Mouse (Mus musculus): Measurements from ENCODE around the gene Rhobtb1. TPM values are rescaled to one million over a fixed set of nuclear protein-coding genes. Genes with fewer than 3 reads are reported as not detected.

The Rhobtb1 gene
- polyA plus RNA-seq, 1 experiment: 8.9 TPM

DNA sequence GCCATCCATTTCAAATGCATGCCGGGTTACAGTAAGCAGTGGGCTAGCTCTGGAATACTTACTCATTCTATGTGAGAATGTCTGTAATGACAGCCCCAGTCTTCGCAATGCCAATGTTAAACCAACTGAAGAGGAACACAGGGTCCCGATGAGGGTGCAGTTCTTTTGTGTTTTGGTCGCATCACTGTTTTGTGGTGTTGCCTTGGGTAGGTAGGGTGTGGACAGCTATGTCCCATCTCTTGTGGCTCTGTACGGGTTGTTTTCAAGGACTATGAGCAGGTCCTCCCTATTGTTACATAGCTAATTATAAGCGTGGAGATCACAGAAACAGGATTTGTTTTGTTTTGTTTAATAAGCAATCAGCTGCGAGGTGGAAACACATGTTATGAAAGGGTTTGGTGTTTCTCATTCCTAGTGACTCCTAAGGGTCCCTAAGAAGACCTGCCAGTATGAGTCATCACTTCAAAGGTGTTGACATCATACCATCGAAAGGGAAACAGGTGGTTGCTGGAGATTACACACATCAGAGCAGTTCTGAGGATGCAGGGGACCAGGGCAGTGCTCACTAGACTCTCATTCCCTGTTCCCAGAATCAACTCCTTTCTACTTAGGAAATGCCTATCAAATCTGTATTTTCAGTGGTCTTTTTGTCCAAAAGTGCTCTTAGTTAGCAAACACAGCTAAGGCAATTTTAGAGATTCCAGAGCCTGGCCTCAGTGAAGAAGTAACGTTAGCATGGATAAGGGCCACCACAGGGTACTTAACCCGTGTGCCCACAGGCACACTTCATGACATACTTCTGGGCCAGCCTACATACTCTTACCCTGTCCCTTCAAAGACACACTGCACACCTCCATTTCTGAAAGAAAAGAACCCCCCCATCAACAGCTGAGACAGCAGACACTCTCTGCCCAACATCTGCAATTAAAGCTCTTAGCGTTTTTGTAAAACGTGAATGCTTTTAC, 124.9 kb downstream of the Rhobtb1 start:
- no peak overlapping the region for H3K27ac ChIP-seq (ENCODE audit: insufficient read depth, low read length)
- H3K4me3 ChIP-seq (ENCODE audit: insufficient read depth, low read length): no peak overlapping the region
- TF ChIP-seq CTCF (IDR thresholded peaks at IDR 0.05; ENCODE audit: borderline replicate concordance, insufficient read depth, low read length): no peak
- no peaks in the 10 kb centered on the region for H3K4me1 ChIP-seq (ENCODE audit: control insufficient read depth, insufficient read depth, low read length)

DNA sequence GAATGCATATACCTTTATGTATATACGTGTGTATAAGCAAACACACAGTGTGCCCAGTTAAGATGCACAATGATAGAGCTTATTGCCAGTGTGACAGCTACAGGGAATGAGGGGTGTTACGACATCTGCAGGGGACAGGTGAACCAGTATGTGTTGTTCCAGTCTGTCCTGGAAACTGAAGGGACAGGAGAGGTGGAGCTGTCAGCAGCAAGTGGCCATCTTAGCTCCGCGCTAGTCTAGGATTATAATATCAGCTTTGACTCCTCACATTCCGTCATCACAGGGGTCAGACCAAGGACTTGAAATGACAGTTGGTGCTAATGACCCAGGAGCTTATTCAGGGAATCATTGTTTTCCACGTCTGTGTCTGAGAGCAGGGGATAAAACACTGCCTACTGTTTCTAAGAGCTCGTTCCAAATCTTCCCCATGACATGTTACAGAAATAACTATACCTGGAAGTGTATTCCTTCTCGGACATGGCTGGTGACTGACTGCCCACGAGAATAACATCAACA, 125.7 kb downstream of the Rhobtb1 start:
- H3K27ac ChIP-seq (ENCODE audit: insufficient read depth, low read length): no peak overlapping the region
- no peak for TF ChIP-seq CTCF (IDR thresholded peaks at IDR 0.05; ENCODE audit: borderline replicate concordance, insufficient read depth, low read length)
- TF ChIP-seq POLR2A (IDR thresholded peaks at IDR 0.05; ENCODE audit: low read depth, low read length): no peak
- no peaks in the 10 kb centered on the region for H3K4me1 ChIP-seq (ENCODE audit: control insufficient read depth, insufficient read depth, low read length)
- no peak overlapping the region for H3K4me3 ChIP-seq (ENCODE audit: insufficient read depth, low read length)

DNA sequence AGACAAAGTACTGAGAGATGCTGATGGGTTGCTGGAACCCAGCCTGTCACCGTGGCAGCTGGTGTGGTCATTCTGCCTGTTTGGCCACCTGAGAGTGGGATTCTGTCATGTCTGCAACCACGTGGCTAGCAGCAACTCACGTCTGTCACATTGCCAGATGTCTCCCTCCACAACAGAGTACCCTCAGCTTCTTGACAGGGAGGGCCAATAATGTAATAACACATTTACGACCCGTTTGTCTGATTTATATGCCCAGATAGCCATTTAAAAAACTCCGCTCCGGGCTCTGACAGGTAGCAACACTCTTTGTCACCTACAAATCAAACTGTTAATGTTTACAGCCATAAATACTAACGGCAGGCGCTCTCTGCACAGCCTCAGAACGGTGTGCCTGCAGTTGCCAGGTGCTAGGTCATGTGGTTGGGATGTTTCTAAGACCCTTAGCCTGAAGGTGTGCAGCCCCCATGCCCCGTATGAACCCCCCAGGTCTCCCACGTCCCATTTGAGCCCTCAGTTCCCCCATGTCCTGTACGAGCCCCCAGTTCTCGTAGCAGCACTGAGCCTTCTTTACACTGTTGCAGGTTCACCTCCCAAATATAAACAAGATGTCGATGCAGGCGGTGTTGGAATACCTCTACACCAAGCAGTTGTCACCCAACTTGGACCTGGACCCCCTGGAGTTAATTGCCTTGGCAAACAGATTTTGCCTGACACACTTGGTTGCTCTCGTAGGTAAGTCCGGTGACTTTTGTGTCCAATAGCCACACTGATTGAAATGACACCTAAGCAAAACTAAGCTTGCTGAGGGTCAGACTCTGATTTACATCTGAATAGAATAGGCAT, 127.8 kb downstream of the Rhobtb1 start:
- TF ChIP-seq POLR2A (IDR thresholded peaks at IDR 0.05; ENCODE audit: low read depth, low read length) (no peak), CTCF (IDR thresholded peaks at IDR 0.05; ENCODE audit: borderline replicate concordance, insufficient read depth, low read length) (no peak)
- H3K4me3 ChIP-seq (ENCODE audit: insufficient read depth, low read length): no peak overlapping the region
- H3K27ac ChIP-seq (ENCODE audit: insufficient read depth, low read length): no peak overlapping the region
- no peaks in the 10 kb centered on the region for H3K4me1 ChIP-seq (ENCODE audit: control insufficient read depth, insufficient read depth, low read length)

DNA sequence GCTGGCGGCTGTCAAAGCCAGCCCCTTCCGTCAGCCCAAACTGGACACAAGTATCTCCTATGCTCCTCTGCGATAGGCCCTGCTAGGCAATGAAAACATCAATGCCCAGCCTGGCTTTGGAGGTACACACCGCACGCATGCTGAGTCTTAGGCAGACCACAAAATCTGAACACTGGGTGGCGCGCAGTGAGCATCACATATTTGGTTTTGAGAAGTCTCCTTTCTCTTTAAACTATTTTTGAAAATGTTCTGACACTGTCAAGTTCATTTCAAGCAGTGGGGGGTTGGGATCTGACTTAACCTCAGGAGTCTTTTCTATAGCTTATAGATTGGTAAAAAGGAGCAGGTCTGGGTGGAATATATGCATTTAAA, 128.4 kb downstream of the Rhobtb1 start:
- no peak overlapping the region for H3K4me3 ChIP-seq (ENCODE audit: insufficient read depth, low read length)
- H3K27ac ChIP-seq (ENCODE audit: insufficient read depth, low read length): no peak overlapping the region
- no peak for TF ChIP-seq POLR2A (IDR thresholded peaks at IDR 0.05; ENCODE audit: low read depth, low read length)
- TF ChIP-seq CTCF (IDR thresholded peaks at IDR 0.05; ENCODE audit: borderline replicate concordance, insufficient read depth, low read length): no peak
- H3K4me1 ChIP-seq (ENCODE audit: control insufficient read depth, insufficient read depth, low read length): no peaks in the 10 kb centered on the region

DNA sequence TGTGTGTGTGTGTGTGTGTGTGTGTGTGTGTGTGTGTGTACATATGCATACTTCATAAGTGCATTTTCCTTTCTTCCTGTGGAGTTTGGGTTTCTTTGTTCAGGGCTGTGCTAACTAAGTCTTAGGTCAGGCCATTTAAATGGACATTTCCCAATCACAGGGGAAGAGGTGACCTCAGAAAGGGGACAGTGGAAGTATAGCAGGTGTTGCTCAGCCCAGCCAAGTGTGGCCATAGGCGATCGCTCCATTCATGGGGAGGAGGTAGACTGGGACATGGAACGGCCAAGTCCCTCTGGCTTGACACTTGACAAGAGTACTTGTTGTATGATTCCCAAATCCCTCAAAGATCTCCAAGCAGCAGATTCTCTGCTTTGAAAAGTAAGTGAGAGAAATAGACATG, 135.7 kb downstream of the Rhobtb1 start:
- H3K27ac ChIP-seq (ENCODE audit: insufficient read depth, low read length): no peak overlapping the region
- no peaks in the 10 kb centered on the region for H3K4me1 ChIP-seq (ENCODE audit: control insufficient read depth, insufficient read depth, low read length)
- TF ChIP-seq POLR2A (IDR thresholded peaks at IDR 0.05; ENCODE audit: low read depth, low read length) (no peak), CTCF (IDR thresholded peaks at IDR 0.05; ENCODE audit: borderline replicate concordance, insufficient read depth, low read length) (no peak)
- no peak overlapping the region for H3K4me3 ChIP-seq (ENCODE audit: insufficient read depth, low read length)

DNA sequence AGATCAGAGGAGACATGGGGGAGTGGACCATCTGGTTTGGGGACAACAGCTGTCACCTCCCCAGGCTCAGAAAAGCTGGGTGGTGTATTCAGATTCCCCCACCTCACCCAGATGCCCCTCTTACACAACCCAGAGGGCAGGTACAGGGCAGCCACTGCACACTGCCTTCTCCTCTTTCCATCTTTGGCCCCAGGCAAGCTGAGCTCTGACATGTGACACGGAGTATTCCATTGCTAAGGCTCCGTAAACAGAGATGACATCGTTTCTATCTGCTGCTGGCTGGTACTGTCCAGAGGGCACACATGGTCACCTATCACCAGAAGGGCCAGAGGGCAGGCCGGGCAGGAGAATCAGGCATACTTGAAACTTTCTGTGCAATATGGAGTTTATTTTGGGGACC, 136.9 kb downstream of the Rhobtb1 start:
- TF ChIP-seq CTCF (IDR thresholded peaks at IDR 0.05; ENCODE audit: borderline replicate concordance, insufficient read depth, low read length) (no peak), POLR2A (IDR thresholded peaks at IDR 0.05; ENCODE audit: low read depth, low read length) (no peak)
- Histone ChIP-seq H3K4me3 (ENCODE audit: insufficient read depth, low read length) (no peak overlapping the region), H3K4me1 (ENCODE audit: control insufficient read depth, insufficient read depth, low read length) (no peaks in the 10 kb centered on the region)

DNA sequence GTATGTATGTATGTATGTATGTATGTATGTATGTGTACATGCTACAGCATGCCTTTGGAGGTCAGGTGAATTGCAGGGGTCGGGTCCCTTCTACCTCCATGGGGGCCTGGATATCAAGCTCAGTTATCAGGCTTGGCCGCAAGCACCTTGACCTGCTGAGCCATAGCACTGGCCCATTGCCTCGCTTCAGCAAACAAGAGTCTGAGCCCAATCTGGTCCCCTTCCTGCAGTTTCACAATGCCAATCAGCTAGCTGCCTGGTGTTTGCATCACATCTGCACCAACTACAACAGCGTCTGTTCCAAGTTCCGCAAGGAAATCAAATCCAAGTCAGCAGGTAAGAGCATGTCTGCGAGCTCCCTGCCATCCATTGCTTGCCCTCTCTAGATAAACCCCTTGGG, 137.5 kb downstream of the Rhobtb1 start:
- TF ChIP-seq POLR2A (IDR thresholded peaks at IDR 0.05; ENCODE audit: low read depth, low read length): no peak
- no peak for TF ChIP-seq CTCF (IDR thresholded peaks at IDR 0.05; ENCODE audit: borderline replicate concordance, insufficient read depth, low read length)
- no peaks in the 10 kb centered on the region for H3K4me1 ChIP-seq (ENCODE audit: control insufficient read depth, insufficient read depth, low read length)
- H3K4me3 ChIP-seq (ENCODE audit: insufficient read depth, low read length): no peak overlapping the region
- no peak overlapping the region for H3K27ac ChIP-seq (ENCODE audit: insufficient read depth, low read length)

More for the DNA sequence above, 136.9 kb downstream of the Rhobtb1 start:
- H3K27ac ChIP-seq (ENCODE audit: insufficient read depth, low read length): no peak overlapping the region

DNA sequence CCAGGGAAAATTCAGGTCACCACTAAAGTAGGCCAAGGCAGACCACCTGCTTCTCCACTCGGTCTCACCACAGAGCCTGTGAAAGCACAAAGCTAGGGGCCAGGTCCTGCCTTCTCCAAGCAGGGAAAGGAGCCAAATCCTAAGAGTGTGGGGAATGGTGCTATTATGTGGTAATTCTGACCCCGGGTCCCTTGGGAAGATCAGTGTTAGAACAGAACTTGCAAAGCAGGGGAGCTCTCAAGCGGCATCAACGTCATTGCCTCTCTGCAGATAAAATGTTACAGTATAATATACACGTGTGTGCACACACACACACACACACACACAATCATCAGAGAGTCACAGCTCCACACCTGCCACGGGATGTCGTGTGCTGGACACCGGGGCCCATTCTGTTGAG, 139.5 kb downstream of the Rhobtb1 start:
- Histone ChIP-seq H3K4me1 (ENCODE audit: control insufficient read depth, insufficient read depth, low read length) (no peaks in the 10 kb centered on the region), H3K4me3 (ENCODE audit: insufficient read depth, low read length) (no peak overlapping the region), H3K27ac (ENCODE audit: insufficient read depth, low read length) (no peak overlapping the region)
- no peak for TF ChIP-seq CTCF (IDR thresholded peaks at IDR 0.05; ENCODE audit: borderline replicate concordance, insufficient read depth, low read length)
- TF ChIP-seq POLR2A (IDR thresholded peaks at IDR 0.05; ENCODE audit: low read depth, low read length): no peak

DNA sequence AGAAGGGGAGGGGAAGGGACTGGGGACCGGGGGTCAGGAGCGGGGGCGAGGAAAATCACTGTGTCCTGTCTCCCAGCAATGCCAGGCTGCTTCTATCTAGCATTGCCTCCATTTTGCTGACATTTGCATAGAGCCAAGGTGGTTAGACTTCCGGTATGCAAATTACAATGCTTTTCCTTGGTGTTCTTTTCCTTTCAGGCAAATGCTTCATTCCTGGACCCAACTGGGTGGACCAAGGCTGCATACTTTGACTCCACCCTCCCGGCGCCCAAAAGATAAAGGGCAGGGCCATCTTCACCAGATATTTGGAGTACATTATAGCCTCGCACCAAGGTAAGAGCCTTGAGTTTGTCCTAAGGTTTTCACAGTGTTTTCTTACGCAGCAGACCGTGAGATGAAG, 144.7 kb downstream of the Rhobtb1 start:
- H3K27ac ChIP-seq (ENCODE audit: insufficient read depth, low read length): no peak overlapping the region
- 0 out of 2 replicates have a peak, but pooled peaks cover 2% of the 10 kb centered on the region for H3K4me1 ChIP-seq (ENCODE audit: control insufficient read depth, insufficient read depth, low read length)
- TF ChIP-seq POLR2A (IDR thresholded peaks at IDR 0.05; ENCODE audit: low read depth, low read length) (no peak), CTCF (IDR thresholded peaks at IDR 0.05; ENCODE audit: borderline replicate concordance, insufficient read depth, low read length) (no peak)
- H3K4me3 ChIP-seq (ENCODE audit: insufficient read depth, low read length): no peak overlapping the region
